Mouse (Mus musculus): ENCODE results near the gene Olfr1020.

The Olfr1020 gene

GRCm38 (mm10) chr2:85846730-85847129 lies at the start of gene Olfr1020:
Gene Olfr1020, plus strand, starts transcription at chr2:85847030.
- no peak for DNase-seq

GRCm38 (mm10) chr2:85802444-85802843 lies 44.4 kb upstream of the Olfr1020 start, which contains the start of gene Olfr1016:
Gene Olfr1016, minus strand, starts transcription at chr2:85802544.
- no peak for DNase-seq

- DNase-seq, result no peak
These were observed 42.3 kb upstream of the Olfr1020 start for GRCm38 (mm10) chr2:85804501-85804900.

- no peak for DNase-seq
These were observed 28.7 kb upstream of the Olfr1020 start, which contains the start of gene Olfr1018 for GRCm38 (mm10) chr2:85818179-85818578. Gene Olfr1018, plus strand, starts transcription at chr2:85818479.

DNA sequence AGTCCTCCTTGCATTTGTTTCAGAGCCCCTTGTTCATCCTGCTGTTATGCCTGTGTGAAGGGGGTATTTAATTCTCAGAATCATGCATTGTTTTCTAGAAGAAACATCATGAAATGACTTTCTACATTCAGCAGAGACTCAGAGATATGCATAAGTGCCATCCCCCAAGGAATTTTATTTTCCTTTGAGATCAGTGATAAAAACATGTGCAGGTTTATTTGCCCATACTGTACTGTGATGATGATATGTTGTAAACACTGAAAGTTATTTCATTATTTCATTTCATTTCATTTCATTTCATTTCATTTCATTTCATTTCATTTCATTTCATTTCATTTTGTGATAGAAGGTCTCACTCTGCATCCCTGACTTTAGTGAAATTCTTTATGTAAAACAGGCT lies 1.4 kb upstream of the Olfr1020 start, which contains the start of gene Olfr1019:
TSS of gene Olfr1019 (minus strand) at position 101 of the 400 bp plus-strand sequence.
- no peak for DNase-seq

DNA sequence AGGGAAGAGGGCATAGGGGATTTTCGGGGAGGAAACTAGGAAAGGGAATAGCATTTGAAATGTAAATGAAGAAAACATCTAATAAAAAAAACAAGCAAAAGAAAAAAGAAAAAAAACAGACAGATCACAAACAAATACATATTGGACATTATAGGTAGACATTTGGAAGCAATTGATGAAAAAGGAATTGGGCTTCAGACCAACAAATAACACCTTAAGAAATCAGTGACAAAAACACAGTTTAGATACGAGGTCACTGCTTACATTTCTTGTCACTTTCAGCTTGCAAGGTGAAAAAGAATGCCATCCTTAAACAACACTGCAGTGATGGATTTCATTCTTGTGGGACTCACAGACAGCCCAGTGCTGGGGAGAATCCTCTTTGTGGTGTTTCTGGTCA lies 21.5 kb downstream of the Olfr1020 start, which contains the start of gene Olfr1022:
TSS of gene Olfr1022 (plus strand) at position 301 of the 400 bp plus-strand sequence.
- no peak for DNase-seq

DNA sequence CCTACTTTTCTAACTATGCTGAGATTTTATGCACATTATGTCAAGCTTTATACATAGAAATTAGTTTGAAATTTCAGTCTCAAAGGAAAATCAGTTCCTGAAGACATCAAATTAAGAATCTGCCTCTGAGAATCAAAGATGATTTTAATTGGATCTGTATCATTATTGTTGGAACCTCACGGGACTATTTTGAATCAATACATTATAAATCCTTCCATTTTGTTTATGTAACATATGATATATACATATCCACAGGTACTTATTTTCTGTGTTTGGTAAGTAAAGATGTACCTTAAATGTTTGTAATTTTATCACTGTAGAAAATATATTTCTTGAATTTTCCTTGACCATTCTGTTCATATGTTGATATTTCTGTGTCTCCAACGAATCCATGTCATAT lies 38.5 kb downstream of the Olfr1020 start, which contains the start of gene Olfr1023:
TSS of gene Olfr1023 (plus strand) at position 301 of the 400 bp plus-strand sequence.
- DNase-seq, result no peak

Data from cerebellum, adult 9-10 months (tissue).